Mouse (Mus musculus): ENCODE measurements at regions not wholly inside any gene's neighbourhood (a gene's known extent, or its start where the extent isn't known, plus 50 kb on each side); places are given as distances from the start of the nearest gene placed in this dataset.

DNA sequence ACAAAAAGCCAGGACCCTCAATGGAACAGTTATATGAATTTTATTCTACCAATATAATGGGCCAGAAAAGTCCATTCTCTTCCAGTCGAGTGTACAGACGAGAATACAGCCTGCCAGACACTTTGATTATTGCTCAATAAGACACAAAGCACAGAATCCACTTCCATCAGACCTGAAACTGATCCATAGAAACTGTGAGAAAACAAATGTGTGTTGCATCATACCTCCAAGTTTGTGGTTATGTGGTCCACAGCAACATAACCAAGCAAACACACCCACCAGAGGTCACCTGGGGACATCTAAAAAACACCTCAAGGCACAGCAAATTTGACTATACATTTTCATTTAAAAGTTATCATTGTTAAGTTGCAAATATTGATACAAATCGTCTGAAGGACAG lies 183.2 kb downstream of the 4933412E24Rik start:
- DNase-seq, result no peak

DNA sequence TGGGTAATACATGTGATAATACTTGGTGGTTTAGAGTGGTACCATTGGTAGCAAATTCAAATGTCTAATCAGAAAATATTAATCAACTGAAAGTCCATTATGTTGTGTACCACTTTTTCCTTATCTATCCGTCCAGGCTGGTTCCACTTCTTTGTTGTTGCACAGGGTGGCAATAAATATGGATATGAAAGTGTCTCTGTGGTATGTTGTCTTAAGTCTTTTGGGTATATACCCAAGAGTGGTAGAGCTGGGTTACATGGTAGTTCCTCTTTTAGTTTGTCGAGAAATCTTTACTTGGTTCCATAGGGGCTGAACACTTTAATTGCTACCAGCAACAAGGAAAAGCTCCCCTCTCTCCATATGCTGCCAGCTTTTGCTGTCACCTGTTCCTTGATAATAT lies 184.9 kb downstream of the 4933412E24Rik start:
- DNase-seq, result no peak

DNA sequence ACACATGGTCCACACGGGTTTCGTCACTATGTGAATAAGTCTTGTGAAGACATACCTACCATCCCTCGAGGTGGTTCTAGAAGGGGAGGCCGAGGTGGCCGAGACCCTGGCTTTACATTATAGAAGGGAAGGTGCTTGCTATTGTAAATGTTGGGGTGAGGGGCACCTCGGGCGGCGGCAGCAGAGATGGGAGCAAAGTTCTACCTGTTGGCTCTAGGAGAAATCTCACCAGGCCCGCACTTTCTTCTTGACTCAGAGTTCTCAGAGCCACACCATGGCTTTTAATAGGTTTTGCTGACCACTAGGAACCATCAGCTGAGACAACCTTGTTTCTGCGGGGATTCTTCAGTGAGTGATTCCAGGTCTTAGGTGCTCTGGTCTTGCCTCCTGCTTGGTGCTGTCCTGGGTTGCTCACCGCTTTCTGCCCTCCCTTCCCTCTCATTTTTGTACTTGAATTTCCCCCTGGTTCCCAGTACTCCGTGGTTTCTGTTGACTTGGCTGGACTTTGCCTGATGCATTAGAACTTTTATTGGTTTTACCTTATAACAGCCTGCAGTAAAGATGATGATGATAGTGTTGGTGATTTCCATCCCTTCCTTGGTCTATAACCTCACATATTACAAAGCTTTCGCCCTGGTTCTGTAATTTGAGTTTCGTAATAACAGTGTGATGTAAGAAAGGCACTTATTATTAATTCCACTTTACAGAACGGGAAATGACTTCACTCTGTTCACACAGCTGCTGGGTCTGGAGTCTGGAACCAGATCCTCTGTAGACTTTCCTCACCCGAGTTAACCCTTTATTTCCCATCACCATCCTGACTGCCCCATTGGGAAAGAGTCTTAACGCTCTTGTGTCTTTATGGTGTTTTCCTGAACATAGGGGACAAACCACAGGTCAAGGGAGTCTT lies 185.6 kb downstream of the 4933412E24Rik start:
- DNase-seq, result no peak

DNA sequence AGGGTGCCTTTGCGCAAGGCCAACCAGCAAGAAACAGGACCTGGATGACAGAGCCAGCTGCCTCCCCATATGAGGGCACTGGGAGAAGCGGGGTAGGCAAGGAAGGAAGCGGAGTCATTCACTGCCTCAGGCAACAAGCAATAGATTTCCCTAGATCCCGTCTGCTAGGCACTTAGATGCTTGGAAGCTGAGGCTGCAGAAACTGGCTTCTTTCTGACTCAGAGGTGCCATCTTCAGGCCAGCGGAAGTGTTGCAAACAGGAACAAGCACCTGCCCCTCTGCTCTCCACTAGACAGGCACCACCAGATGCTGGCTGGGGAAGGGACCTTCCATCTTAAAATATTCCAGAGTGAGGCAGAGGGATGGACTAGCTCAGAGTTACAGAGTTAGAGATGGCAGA lies 188.0 kb downstream of the 4933412E24Rik start:
- peak; percentile 59 for DNase-seq

DNA sequence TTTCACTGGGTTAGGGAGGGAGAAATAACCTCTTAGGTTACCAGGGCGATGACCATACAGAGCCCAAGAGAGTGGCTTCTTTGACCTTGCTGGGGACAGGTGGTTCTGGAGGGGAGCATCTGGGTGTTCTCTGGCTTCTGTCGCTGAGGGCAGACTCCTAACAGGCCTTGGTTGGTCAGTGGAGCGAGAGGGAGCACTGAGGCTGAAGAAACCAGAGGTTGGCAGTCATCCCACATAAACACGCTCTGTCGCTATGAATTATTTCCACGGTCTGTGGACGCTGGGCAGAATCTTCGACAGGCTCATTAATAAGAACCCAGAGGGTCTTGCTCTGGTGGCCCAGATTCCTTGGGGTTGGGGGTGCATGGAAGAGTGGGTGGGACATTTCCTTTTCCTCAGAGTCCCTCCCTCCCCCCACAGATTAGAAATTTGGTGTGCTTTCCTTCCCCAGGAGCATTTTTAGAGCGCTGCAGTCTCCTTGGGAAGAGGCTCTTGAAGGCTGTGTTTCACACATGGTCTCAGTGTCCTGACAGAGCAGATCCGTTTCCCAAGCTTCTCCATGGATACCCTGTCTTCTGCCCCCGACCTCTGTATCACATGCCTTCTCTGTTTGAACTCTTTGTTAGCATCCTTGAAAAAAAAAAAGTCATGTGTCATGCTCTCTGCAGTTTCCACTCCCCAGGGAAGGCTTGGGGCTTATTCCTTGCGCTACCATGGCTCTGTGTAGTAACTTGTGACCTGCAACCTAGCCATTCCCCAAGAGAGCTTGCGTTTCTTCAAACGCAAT lies 190.1 kb downstream of the 4933412E24Rik start:
- no peak for DNase-seq

DNA sequence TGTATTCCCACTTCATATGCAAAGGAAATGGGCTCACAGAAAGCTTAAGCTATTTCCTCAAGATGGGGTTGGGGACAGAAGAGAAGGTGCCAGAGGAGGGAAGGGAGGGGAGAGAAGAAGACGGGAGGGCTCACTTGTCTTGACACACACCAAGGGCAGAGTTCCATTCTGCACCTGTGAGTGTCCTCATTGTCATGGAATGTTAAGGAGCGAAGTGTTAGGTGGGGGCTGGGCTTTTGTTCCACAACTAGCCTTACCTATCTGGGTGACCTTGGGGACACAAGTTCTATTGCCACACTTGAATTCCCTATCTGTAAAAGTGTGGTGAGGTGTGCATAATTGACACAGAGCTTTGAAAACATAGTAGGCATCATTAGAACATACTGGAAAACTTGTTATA lies 192.5 kb downstream of the 4933412E24Rik start:
- no peak for DNase-seq

DNA sequence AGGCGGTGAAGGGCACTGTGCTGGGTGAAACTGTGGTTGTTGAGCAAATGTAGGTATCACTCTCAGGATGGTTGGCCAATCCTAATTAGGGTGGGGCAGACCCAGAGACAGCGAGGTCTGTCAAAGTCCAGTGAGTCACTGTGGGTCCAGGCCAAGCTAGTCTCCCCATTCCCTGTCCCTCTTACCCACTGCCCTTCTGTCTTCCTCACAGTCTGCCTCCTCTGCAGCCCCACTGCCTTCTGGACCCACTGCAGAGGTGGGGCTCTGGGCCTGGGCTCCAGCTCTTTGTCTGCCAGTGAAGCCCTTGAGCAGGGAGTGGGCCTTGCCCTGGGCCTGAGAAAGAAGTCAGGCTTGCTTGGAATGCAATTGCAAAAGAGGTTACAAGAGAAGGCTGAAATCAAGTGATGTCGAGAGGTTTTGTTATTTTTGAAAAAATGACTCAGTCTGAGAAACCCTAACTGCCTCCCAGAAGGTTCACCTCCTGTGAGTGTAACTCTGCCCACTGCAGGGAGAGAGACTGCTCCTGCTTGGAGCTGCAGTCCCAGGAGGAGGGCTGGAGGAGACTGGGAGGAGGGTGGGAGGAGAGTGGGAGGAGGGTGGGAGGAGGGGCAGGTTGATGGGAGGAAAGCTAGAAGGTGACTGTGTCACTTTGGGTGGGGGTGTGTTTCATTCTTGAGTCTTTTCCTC lies 193.3 kb downstream of the 4933412E24Rik start:
- DNase-seq, result no peak

DNA sequence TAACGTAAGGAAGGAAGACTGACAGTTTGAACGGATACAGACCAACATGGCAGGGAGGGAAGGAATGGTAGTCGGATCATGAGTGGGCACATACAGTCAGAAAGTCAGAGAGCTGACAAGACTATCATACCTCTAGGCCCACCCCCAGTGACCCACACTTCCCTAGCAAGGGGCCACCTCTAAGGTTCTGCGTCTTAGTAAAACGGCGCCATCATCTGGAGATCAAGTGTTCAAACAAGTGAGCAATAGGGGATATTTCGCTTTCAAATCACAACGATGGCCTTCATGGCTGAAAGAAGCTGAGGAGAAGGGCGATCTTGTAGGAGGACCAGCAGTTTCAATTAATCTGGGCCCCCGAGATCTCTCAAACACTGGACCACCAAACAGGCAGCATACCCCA lies 196.1 kb downstream of the 4933412E24Rik start:
- DNase-seq, result no peak

DNA sequence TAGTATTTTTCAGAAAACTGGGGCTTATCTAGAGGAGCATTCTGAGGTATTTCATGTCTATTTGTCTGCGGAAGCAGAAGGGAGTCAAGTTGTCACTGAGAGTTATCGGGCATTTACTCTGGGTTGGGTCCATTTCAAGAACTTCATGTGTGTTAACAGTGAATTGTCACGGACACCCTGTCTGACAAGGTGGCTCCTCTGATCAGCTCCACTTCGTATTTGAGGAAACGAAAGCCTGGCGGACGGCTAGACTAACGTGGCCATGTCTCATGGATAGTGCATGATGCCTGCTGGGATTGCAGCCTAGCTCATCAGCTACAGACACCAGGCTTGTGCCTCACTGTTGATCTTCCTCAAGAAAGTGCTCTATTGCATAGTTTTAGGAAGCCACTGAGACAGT lies 200.4 kb downstream of the 4933412E24Rik start:
- no peak for DNase-seq

DNA sequence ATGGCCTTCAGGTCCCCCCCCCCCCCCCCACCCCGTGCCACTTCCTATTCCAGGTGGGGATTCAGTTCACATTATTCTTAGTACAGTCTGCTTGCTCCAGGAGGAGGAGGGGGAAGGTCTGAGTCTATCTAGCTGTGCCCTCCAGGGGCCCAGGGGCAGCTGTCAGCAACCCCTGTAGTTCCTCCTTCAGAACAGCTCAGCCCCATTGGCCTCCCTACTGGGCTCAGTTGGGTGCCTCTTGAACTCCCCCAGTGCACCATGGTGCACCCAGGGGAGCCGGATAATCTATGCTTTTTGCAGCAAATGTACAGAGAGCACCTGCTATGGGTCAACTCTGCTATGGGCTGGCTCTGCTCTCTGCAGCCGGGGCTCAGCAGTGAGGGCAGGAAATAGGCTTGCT lies 204.8 kb downstream of the 4933412E24Rik start:
- peak; percentile 9 for DNase-seq

DNA sequence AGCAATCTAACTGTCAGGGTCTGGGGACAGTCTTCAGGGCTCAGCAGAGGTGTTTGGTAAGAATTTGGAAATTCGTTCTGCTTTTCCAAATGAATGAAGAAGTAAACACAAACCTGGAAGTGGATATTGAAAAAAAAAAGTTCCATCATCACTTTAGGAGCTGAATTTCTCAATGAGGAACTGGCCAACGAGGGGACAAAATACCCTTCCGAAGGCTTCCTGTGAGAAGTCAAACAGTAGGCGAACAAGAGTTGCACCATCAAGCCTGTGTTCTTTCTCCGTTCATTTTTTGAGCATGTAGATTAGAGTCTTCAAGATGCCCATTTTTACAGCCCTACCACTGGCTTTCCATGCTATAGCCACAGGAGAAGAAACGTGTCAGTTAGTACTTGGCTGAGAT lies 207.1 kb downstream of the 4933412E24Rik start:
- no peak for DNase-seq

DNA sequence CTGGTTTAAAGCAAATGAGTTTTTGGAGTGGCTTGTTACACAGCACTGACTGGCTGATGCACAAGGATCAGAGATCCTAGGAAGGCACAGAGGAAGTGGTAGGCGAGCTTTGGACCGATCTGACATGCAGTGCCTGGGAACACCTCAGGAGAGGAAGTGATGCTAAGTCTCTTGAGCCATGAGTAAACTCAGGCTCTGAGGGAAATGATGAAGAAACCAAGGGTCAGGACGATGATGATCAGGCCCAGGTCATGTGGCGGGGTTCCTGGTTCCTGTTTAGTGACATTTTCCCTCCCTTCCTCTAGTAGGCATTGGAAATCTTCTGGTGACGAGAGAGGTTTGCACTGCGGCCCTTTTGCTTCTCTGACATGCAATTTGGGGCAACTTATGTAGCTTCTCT lies 208.7 kb downstream of the 4933412E24Rik start:
- no peak for DNase-seq

DNA sequence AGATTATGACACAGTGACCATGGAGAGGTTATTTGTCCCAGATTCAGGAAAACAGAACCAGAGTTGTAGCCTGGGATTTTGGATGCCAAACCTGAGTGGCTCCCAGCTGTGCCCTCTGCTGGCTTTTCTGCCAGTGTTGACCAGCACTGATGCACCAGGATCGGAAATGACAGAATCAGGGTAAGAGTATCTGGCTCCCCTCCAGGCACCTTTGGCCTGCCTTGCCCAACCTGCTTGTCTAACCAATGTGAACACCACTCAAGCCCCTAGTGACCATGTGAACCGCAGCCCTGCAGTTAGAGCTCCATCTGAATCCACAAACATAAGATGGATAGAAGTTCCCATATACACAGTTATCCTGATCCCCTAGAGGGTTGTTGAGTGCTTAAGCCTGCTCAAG lies 210.6 kb downstream of the 4933412E24Rik start:
- no peak for DNase-seq

DNA sequence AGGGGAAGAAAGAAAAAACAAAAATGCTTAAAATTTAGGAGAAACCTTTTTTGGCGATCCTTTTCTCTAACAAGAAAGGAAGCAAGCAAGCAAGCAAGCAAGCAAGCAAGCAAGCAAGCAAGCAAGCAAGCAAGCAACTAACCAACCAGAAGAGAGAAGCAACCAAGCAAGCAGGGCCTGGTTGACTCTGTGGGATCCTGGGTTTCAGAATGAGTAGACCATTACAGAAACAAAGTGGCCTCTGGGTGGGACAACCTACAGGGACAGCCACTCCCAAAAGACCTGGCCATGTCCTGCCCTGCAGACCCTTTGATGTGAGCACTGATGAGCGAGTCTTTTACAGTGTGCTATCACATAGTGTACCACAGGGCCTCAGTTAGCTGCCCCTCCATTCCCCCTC lies 211.6 kb downstream of the 4933412E24Rik start:
- DNase-seq, result no peak

DNA sequence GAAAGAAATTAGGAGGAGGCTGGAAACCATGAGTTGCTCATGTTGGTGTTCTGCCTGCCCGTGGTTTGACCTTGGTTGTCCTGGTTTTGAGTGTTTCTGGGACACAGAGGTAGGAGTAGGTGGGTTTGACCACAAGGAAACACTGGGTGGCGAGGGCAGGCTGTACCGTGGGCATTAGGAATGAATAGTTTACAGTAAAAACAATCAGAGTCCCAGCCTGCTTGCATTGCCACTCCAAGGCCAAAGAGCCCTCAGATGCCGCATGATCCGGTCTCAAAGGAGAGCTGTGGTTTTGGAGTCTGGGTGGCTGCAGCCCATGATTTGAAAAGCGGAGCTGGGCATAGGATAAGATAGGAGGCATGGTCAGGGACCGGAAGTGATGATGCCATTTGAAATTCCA lies 212.0 kb downstream of the 4933412E24Rik start:
- no peak for DNase-seq

DNA sequence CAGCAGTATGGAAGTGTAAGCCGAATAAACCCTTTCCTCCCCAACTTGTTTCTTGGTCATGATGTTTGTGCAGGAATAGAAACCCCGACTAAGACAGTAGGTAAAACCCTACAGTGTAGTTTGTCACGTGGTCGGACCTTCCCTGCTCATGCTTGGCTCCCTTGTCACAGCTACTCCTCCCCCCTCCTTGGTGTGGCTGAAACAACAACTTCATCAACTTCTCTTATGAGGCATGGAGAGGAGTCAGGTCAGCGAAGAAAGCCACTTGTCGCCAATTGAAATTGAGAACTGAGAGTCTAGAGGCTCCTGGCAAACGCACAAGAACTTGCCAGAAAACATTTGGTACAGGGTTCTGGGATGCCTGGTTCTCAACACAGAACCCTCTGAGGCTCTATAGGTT lies 214.1 kb downstream of the 4933412E24Rik start:
- no peak for DNase-seq

DNA sequence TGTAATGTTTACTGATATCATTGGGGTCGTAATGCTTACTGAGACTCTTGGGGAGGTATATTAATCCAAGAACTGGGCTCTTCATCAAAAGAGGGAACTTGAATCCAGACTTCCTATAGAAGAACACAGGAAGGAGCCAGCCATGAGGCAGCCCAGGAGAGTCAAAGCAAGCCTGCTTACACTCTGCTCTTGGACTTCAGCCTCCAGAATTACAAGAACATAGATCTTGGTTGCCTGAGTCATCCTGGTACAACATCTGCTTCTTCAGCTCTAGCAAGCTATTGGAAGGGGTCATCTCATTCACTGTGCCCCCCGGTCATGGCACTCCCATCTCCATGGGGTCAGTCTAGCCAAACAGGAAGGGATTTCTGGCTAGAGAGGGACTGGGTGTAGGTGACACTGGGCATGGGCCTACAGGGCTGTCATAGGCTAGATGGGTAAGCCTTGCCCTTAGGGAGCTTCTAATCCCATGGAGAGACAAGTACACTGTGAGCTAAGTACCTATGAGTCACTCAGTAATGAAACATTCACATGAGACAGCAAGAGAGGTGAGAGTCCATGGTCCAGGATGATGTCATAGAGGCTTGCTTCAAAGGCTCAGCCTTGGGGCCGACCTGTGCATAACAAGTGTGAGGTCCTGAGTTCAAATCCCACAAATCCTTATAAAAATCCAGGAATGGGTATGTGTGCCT lies 217.1 kb downstream of the 4933412E24Rik start:
- no peak for DNase-seq

DNA sequence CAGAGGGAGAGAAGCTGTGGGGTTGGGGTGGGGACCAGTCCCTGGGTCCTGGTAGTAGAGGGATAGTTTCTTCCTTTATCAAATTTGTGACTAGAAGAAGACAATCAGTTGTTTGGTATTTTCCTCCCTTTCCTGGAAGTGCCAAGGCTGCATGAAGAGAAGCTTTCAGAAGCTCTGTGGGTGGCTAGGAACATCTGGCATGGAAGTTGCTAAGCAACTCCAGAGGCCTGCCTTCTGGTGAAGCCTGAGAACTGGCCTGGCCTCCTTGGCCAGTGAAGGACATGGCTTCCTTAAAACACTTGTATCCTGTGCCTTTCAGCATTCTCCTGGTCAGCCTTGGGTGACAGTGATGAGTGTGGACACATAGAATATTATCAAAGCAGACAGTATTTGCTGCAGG lies 217.9 kb downstream of the 4933412E24Rik start:
- DNase-seq, result no peak

DNA sequence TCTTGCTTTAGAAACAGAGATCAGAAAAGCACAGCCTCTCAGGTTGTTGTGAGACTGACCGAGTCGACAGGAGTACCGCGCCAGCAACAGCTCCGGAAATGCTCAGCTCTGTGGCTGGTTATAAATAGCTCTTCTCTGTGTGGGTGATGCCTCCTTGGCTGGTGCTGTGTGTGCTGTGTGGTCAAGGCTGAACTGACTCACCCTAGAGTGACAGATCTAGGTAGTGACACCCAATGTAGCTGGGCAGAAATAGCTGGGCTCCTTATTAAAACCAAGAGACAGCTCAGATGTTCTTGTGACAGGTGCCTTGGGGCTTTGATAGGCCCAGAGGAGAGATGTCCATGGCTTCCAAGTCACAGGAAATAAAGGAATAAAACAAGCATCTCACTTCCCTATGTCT lies 220.7 kb downstream of the 4933412E24Rik start:
- no peak for DNase-seq

DNA sequence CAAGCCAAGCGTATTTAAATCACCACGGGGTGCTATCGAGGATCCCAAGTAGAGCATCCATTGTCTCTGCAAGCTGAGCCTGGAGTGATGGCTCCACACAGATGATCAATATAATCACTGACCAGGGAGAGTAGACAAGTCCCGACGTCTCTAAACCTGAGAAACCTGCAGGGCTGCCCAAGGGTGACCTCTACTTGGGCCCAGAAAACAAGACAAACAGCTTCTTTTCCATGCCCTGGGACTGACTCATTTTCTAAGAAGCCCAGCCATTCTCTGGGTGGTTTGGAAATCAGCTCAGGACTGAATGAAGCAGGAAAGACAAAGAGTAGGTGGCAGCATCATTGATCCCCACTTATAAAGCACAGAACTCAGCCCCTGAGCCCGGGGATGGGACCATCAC lies 221.5 kb downstream of the 4933412E24Rik start:
- no peak for DNase-seq

DNA sequence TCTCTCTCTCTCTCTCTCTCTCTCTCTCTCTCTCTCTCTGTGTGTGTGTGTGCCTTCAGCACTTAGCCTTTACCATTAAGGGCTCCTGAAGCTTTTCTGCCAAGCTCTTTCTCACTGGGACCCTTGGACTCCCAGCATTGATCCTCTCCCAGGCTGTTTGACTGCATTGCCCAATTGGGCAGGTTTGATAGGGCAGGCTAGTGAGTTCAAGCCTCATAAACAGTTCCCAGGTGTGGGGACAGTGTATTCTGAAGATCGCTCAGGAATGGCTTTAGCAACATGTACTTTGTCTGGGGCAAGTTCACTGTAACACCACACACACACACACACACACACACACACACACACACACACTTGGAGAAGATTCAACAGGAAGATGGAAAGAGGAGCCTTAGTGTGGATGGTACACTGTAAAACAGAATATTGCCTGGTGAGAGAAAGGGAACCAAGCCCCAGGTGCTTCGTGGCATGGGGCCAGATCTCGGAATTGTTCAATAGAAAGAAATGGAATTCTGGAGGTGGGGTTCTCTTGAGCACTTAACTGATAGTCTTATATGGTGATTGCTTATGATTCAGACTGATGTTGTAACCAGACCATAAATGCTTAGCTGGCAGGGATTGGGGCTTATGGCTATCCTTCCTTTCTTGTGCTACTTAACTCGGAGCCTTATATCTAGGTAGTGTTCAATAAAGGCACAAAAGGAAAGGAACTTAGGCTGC lies 229.5 kb downstream of the 4933412E24Rik start:
- DNase-seq, result peak; percentile 20

DNA sequence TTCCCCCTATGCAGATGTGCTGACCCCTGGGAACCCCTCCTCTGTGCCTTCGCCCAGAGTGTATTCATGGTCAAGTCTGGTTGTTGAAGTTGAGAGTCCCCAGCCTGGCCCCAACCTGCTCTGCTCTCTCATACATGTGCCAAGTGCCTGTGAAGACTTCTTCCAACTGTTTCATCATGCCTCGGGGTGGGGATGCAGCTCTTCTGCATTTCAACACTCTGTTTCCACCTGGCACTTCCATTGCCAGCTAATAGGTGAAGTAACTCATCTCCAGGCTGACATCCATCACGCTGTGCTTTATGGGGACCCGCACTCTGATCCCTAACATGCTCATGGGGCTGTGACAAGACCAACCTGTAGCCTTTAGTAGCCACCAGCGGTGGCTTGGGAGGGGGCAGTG lies 230.4 kb downstream of the 4933412E24Rik start:
- no peak for DNase-seq

Measured in liver (tissue).